ENCODE assay signal across 15 mouse cellular contexts in the genomic region with DNA sequence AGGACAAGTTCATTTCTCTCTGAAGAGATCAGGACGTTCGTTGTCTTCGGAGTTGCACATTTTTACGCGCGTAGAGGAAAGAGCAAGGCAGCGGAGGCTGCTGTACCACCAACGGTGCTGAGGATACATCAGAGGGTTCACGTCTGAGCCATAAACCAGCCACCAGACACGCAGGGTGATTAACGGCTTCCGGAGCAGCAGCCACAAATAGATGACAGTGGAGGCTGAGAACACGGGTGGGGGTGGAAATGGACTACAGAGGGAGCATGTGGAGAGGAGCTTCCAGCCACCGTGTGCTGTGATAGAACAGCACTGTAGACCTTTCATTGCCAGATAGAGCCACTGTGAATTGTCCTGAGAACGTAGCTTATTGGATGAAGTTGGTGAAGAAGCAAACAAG. TPM values are rescaled to one million over a fixed set of nuclear protein-coding genes. Genes with fewer than 3 reads are reported as not detected.
DNase-seq lines count a peak whose midpoint lies in the region; ATAC-seq and TF ChIP-seq lines count a peak whose summit lies in the region.
"Had no signal": no experiment of that assay in that cellular context is flagged by ENCODE, and none has a peak within 500 bp of the region (broad histone marks: within the 10 kb centered on the region; RNA-seq: fewer than 3 reads in every experiment).

No protein-coding gene starts in this region.

- peaks cover 8% of the 10 kb centered on the region for H3K4me1 ChIP-seq in thymus, adult 2 months (replicated peaks; ENCODE audit: control insufficient read depth, insufficient read depth, low read length)
- H3K4me1 ChIP-seq in limb, embryonic 14.5 days (ENCODE audit: control insufficient read depth, insufficient read depth, low read length): peaks cover 5% of the 10 kb centered on the region
- no peaks in the 10 kb centered on the region for H3K4me1 ChIP-seq in forebrain, embryonic 13.5 days
- no peaks in the 10 kb centered on the region for H3K4me1 ChIP-seq in midbrain, embryonic 13.5 days (replicated peaks)

- TF ChIP-seq CTCF in thymus, adult 2 months (IDR thresholded peaks at IDR 0.05; ENCODE audit: borderline replicate concordance, control insufficient read depth, extremely low read depth, insufficient read depth, low read length, poor library complexity): no peak

- TF ChIP-seq POLR2A in thymus, adult 2 months (IDR thresholded peaks at IDR 0.05; ENCODE audit: control insufficient read depth, extremely low read depth, insufficient read depth, low read length, poor library complexity): no peak
- TF ChIP-seq POLR2A in limb, embryonic 14.5 days (IDR thresholded peaks at IDR 0.05; ENCODE audit: borderline replicate concordance, extremely low read depth, insufficient read depth, insufficient read length): no peak

- H3K9me3 ChIP-seq in limb, embryonic 14.5 days (ENCODE audit: control insufficient read depth, low read length): no peaks in the 10 kb centered on the region
- no peaks in the 10 kb centered on the region for H3K9me3 ChIP-seq in forebrain, embryonic 13.5 days (replicated peaks)
- H3K9me3 ChIP-seq in midbrain, embryonic 13.5 days: no peaks in the 10 kb centered on the region

- no peak overlapping the region for H3K27ac ChIP-seq in thymus, adult 2 months (ENCODE audit: control insufficient read depth, insufficient read depth, low read length)
- H3K27ac ChIP-seq in limb, embryonic 14.5 days (replicated peaks; ENCODE audit: low read depth, low read length): no peak overlapping the region
- no peak overlapping the region for H3K27ac ChIP-seq in forebrain, embryonic 13.5 days
- no peak overlapping the region for H3K27ac ChIP-seq in midbrain, embryonic 13.5 days
- H3K27ac ChIP-seq: heart, adult 2 months; hindbrain, postnatal 0 days had no signal

- H3K27me3 ChIP-seq in thymus, adult 2 months (ENCODE audit: control insufficient read depth, insufficient read depth, low read length): no peaks in the 10 kb centered on the region
- no peaks in the 10 kb centered on the region for H3K27me3 ChIP-seq in limb, embryonic 14.5 days (ENCODE audit: control insufficient read depth, insufficient read depth, low read length)
- H3K27me3 ChIP-seq in forebrain, embryonic 13.5 days: no peaks in the 10 kb centered on the region
- H3K27me3 ChIP-seq in midbrain, embryonic 13.5 days: no peaks in the 10 kb centered on the region

- ATAC-seq in limb, embryonic 14.5 days (ENCODE audit: low FRiP score, low read depth): no peak
- ATAC-seq in forebrain, embryonic 13.5 days: no peak
- ATAC-seq in midbrain, embryonic 13.5 days: no peak
- ATAC-seq: forebrain, embryonic 14.5 days; hindbrain, postnatal 0 days had no signal

- no peak overlapping the region; the same call in 1 of the 2 replicates for H3K9ac ChIP-seq in limb, embryonic 14.5 days (ENCODE audit: low read depth, low read length, severe bottlenecking)
- no peak overlapping the region for H3K9ac ChIP-seq in forebrain, embryonic 13.5 days
- H3K9ac ChIP-seq in midbrain, embryonic 13.5 days (replicated peaks): no peak overlapping the region

- 0 out of 2 replicates have a peak overlapping the region, but pooled peaks have one; percentile 3 for H3K4me3 ChIP-seq in thymus, adult 2 months (ENCODE audit: control insufficient read depth, insufficient read depth, low read length)
- H3K4me3 ChIP-seq in limb, embryonic 14.5 days (replicated peaks; ENCODE audit: low read length): peak overlapping the region; percentile 18; the same call in 1 of the 2 replicates
- H3K4me3 ChIP-seq in forebrain, embryonic 13.5 days: no peak overlapping the region
- no peak overlapping the region for H3K4me3 ChIP-seq in midbrain, embryonic 13.5 days (replicated peaks)
- H3K4me3 ChIP-seq: heart, adult 2 months had no signal

- WGBS in thymus, adult 2 months: 41% methylated on average over 15 of the region's 15 CpGs
- WGBS in limb, embryonic 14.5 days: 27% methylated on average over 15 of the region's 15 CpGs
- WGBS in forebrain, embryonic 13.5 days: 88% methylated on average over 15 of the region's 15 CpGs
- WGBS in midbrain, embryonic 13.5 days: 83% methylated on average over 15 of the region's 15 CpGs

- H3K4me2 ChIP-seq in limb, embryonic 14.5 days (replicated peaks; ENCODE audit: low read depth, low read length, severe bottlenecking): peak overlapping the region; percentile 43; the same call in 1 of the 2 replicates
- no peak overlapping the region for H3K4me2 ChIP-seq in forebrain, embryonic 13.5 days
- H3K4me2 ChIP-seq in midbrain, embryonic 13.5 days (replicated peaks): no peak overlapping the region

- H3K36me3 ChIP-seq in thymus, adult 2 months (ENCODE audit: control insufficient read depth, insufficient read depth, low read length): no peaks in the 10 kb centered on the region
- no peaks in the 10 kb centered on the region for H3K36me3 ChIP-seq in limb, embryonic 14.5 days (ENCODE audit: control insufficient read depth, insufficient read depth, low read length)
- H3K36me3 ChIP-seq in forebrain, embryonic 13.5 days (ENCODE audit: poor library complexity, severe bottlenecking): no peaks in the 10 kb centered on the region
- H3K36me3 ChIP-seq in midbrain, embryonic 13.5 days: no peaks in the 10 kb centered on the region

- DNase-seq in thymus, adult 2 months: peak; percentile 13
- no peak for DNase-seq in thymus, adult 18-20 months
- peak; percentile 41 for DNase-seq in kidney, adult 18-20 months
- DNase-seq in limb, embryonic 14.5 days (ENCODE audit: low spot score): no peak
- peak; percentile 31 for DNase-seq in thymus, postnatal 4 days
- no peak for DNase-seq in cerebellum, postnatal 25 days
- DNase-seq: heart, adult 2 months; left cerebral cortex, postnatal 4 days; lung, postnatal 36 days; spleen, adult 18-20 months had no signal

RNA-seq across cellular contexts. Expression of gene 1700020N01Rik, which starts 33.2 kb away (rescaled TPM):
- 0.09 TPM in 1 of 2 replicates, not detected in the other for polyA plus RNA-seq in thymus, adult 2 months (2012; rRNA removed)
- polyA plus RNA-seq in limb, embryonic 14.5 days (2012; rRNA removed): not detected in 2 replicates
- not detected in 2 replicates for polyA plus RNA-seq in limb, embryonic 14.5 days (2014; fragmentation: Nextera tagmentation; extraction: Ambion mirVana)
- polyA plus RNA-seq in forebrain, embryonic 13.5 days (2015; fragmentation: Nextera tagmentation; extraction: Ambion mirVana): not detected in 2 replicates
- not detected in 2 replicates for polyA plus RNA-seq in midbrain, embryonic 13.5 days (2015; fragmentation: Nextera tagmentation; extraction: Ambion mirVana)
- polyA plus RNA-seq: brain, embryonic 14.5 days; forebrain, embryonic 14.5 days; heart, adult 2 months; hindbrain, postnatal 0 days had no signal

Comparison
In these comparisons a context has a peak if more than half of its experiments do, and no peak if none do; other contexts are left out.
1. DNase-seq: peak in thymus, adult 2 months (single experiment), kidney, adult 18-20 months (single experiment) and thymus, postnatal 4 days (single experiment); none in thymus, adult 18-20 months (0 of 2), limb, embryonic 14.5 days (single experiment) and cerebellum, postnatal 25 days (0 of 2).
2. H3K4me3 ChIP-seq: peak in thymus, adult 2 months (single experiment) and limb, embryonic 14.5 days (single experiment); none in forebrain, embryonic 13.5 days (single experiment) and midbrain, embryonic 13.5 days (single experiment).